Mouse (Mus musculus) urinary bladder, postnatal 36 days (tissue): ENCODE data around the gene Slc5a10.
"Not testable (repeated sequence)": the region's sequence is repeated elsewhere in the genome, so short reads cannot be mapped to it uniquely, and the experiment has no call there.

Experiments used
- DNase-seq, 2 experiments: peaks; one replicate each; pipeline ENCODE4 v3.0.0; 2022; ENCODE audit warnings: low spot score in 2 of 2, mixed read lengths in 1 of 2

The Slc5a10 gene

GRCm38 (mm10) chr11:61649163-61649580 is 71.5 kb downstream of the Slc5a10 start:
- no peak for DNase-seq

DNA sequence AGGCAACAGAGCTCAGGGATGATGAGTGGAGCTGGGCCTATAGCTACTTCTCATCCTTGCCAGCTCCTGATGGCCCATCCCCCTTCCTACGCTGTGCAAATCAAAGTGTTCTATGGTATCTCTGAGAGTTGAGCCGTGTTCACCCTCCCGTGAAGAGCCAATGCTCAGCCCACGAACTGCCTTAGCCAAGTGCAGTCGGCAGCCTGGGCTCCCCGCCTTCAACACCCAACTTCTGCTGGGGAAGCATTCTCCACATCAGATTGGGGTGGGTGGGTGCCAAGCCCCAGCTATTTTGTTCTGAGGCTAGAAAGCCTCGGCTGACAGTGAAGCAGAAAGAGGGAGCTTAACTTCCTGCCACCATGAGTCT is 71.9 kb downstream of the Slc5a10 start:
- no peak for DNase-seq

GRCm38 (mm10) chr11:61647956-61648748 is 72.5 kb downstream of the Slc5a10 start:
- no peak for DNase-seq

DNA sequence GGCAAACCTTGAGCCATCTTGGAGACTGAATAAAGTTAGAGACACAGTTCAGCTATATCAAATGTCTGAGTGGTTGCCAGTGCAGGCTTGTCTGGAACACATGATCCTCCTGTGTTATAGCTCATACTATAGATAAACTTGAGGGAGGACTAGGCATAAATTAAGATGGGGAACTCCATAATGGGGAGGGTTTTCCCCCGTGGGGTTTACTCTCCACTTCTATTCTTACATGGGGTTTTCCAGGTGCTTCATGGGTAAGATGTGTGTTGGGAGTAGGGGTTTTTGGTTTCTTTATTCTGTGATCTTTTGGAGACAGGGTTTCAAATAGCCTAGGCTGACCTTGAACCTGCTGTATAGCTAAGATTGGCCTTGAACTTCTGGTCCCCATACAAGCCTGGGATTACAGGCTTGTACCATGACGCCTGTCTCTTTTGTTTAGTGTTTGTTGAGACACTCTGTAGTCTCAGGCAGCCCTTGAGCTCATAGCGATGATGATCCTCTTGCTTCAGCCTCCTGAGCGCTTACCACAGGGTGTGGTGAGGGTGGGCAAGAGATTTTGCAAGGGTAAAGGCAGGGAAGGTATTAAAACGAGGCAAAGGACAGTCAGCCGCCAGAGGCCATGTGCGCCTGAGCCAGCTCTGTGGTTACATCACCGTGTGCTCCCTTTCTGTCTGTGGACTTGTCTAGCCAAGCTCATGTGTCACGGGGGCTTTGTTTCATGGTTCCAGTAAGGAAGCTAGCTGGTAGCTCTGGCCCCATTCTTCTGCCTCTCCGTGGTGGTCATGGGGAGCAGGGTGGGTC is 73.3 kb downstream of the Slc5a10 start:
- no peak for DNase-seq

DNA sequence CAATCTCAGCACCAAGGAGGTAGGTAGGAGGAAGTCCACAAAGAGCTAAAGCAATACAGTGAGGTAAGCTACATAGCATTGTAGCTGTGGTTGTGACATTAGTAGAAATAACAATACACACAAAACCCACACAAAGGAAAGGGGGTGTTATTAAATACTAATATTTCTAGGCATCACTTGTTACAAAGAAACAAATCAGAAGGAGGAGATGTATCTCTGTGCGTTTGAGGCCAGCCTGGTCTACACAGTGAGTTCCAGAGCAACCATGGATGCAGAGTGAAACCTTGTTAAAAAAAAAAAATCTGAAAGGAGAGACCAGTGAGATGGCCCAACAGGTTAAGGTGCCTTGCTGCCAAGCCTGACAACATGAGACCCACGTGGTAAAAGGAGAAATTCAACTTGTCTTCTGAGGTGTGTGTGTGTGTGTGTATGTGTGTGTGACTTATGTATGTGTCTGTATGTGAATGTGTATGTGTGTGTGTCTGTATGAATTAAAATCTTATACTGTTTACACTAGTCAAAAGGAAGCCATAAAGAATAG is 74.1 kb downstream of the Slc5a10 start:
- no peak for DNase-seq

DNA sequence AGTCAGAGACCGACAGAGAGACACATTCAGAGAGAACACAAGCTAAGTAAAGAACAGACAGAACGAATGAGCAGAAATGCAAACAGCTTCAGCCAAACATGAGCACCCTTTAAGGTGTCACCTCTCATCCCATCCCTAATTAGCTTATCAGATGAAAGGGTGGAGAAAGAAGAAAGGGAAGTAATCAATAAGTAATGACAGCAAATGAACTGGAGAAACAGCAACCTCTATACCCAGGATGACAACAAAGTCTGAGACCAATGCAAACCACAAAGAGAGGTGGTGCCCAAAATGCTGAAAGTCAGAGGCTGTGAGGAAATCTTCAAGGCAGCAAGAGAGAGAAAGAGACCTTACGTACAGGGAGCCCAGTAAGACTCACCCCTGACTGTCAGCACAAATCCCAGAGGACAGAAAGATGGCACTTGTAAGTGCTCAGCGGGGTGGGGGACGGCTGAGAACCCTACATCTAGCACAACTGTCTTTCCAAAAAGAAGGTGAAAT is 75.2 kb downstream of the Slc5a10 start:
- DNase-seq, result no peak

DNA sequence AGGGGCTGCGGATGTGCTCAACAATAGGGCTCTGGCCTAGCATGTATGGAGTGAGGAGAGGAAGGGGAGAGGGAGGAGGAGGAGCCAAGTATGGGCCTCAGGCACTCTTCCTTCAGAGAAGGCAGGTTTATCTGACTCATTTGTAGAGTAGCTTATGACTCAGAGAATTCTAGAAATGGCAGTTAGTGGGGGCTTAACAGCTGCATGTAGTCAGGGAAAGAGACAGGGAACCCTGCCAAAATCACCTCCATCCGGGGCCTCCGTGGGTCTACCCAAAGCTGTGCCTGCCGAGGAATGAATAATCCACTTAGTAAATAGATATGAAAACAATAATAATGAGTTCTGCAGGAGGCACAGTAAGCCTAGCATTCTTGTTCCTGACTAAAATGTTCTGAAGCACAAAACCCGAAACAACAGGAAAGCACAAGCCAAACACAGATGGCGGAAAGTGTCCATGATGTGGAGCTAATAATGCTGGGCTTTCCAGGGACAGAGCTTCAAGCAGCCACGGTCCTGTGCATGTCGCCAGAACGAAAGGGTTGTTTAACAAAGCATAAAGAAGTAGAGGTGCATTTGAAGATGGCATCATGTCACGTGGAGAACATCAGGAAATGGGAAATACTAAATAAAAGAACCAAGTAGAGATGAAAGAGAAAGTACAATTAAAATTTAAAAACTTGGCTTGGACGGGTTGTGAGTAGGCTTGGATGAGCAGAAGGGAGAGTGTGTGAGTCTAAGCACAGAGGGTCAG is 75.9 kb downstream of the Slc5a10 start:
- no peak for DNase-seq

DNA sequence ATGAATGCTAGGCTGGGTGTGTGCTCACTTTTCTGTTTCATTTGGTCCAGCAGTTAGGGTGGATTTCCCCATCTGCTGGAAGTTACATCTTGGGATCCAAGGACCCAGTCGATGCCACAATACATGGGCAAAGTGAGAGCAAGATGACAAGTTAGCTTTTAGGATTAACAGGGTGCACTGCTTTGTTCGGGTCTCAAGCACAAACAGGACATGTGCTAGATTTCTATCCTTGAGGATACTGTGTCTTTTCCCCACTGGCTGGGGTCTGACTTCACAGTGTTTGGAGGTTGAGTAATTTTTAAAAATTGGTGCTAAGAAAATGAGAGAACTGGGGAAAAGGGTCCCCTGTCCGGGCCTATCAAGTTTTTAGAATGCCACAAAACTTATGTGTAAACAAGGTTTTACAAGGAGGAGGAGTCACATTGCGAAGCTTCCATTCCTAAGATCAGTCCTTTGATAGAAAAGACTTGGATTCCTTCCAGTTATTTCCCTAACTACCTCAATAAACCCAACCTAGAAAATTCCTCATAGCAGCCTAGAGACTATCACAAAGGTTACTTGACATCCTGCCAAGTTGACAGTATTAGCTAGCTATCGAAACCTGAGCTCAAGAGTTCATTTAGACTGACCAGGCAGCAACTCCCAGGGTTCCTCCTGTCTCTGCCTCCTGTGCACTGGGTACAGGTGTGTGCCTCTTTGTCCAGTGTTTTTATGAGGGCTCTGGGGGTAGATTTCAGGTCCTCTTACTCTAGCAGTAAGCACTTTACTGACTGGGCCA is 77.3 kb downstream of the Slc5a10 start:
- DNase-seq, result no peak

- DNase-seq, result no peak
These were observed 78.5 kb downstream of the Slc5a10 start for GRCm38 (mm10) chr11:61642106-61642505.

DNA sequence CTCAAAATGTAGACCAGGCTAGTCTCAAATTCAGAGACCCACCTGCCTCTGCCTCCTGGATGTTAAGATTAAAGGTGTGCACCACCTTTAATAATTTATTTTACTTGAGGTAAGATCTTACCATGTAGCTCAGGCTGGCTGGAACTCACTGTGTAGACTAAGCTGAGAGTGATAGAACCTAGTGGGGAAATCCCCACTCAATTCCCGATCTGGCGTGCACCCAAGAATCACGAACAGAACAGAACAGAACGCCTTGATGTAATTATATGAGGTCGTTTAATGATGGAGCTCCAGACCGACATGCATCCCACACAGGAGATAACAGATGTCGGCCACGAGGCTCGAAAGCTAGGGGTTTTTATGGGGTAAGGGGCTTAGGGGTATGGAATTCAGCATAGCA is 80.0 kb downstream of the Slc5a10 start:
- not testable (repeated sequence) for DNase-seq

GRCm38 (mm10) chr11:61639601-61640177 is 80.9 kb downstream of the Slc5a10 start:
- DNase-seq, result no peak

DNA sequence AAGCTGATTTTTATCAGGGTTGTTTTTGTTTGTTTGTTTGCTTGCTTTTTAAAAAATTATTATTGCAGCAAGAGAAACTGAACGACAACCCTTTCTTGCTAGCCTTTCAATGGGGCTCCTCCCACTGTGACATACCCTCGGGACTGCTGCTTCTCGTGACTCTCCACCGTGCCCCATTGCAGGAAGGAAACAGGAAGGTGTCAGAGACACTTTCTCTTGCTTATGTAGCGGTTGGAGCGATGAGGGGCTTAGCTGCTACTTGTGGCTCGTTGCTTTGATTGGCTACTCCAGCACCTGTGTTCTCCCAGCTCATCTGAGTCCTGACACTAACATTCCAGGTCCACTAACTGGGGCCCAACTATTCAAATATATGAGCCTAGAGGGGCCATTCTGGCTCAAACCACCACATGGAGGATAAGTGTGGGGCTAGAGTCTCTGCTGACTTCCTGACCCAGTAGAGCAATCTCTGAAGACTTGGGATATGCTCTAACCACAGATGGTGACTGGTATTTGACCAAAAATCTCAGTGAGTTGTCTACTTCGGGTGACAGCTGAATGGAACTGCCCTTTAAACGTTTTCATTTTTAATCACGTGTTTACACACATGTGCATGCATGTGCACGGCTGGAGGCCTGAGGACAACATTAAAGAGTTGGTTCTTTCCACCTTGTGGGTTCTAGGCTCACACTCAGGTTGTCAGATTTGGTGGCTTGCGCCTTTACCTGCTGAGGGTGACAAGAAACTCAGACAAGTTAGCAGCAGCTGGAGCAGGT is 81.7 kb downstream of the Slc5a10 start:
- no peak for DNase-seq

GRCm38 (mm10) chr11:61637856-61638255 is 82.8 kb downstream of the Slc5a10 start:
- no peak for DNase-seq

DNA sequence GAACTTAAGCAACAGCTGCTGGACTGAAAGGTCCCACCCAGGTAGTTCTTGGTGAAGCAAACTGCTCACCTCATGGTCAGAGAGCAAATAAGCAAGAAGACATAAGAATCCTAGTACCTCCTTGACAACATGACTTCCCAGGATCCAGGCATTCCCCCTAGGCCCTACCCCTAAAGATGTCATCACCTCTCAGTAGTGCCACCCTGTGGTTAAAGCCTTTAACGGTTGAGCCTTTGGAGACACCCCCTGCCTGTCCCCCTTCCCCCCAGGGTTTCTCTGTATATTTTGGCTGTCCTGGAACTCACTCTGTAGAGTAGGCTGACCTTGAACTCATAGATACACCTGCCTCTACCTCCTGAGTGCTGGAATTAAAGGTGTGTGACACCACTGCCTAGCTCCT is 83.2 kb downstream of the Slc5a10 start:
- no peak for DNase-seq

GRCm38 (mm10) chr11:61636309-61636708 is 84.3 kb downstream of the Slc5a10 start:
- DNase-seq, result not testable (repeated sequence)

DNA sequence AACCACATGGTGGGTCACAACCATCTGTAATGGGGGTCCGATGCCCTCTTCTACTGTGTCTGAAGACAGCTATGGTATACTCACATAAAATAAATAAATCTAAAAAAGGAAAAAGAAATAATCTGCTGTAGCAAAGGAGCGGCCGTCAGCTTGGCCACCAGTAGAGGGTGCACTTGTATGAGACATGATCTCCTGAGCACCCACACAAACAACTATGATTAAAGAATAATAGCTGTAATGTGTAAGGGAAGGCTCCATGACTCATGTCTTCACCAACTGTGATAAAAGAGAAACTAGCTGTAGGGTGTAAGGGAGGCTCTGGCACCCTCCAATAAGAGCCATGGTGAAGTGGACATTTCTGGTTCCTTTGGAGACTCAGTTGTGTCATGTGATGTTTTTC is 91.0 kb downstream of the Slc5a10 start:
- DNase-seq, result no peak

- no peak for DNase-seq
These were observed 94.1 kb downstream of the Slc5a10 start for GRCm38 (mm10) chr11:61626509-61626908.

DNA sequence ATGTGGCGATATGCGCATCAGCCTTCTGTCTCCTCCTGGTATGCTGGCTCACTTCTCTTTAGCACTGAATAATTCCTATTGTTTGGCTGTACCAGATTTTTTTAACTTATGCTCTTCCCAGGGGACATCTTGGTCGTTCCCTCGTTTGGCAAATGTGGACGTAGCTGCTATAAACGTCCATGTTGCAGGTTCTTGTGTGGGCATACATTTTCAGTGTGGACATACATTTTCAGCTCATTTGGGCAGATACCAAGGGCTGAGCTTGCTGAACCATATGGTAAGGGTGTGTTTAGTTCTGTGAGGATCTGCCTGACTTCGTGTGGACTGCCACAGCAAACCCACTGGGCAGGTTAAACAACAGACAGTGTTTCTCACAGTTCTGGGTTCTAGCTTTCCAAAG is 95.5 kb downstream of the Slc5a10 start:
- DNase-seq, result no peak
